Mouse (Mus musculus) gastrocnemius, postnatal 14 days (tissue): ENCODE data around the gene Actr5. TPM values are rescaled to one million over a fixed set of nuclear protein-coding genes. Genes with fewer than 3 reads are reported as not detected.
A peak's percentile ranks its signal among the peaks of the same experiment; 100 is the strongest.

ENCODE experiments used
- DNase-seq: peaks from one replicate; pipeline ENCODE4 v3.0.0; 2021; ENCODE audit warnings: mixed read lengths
- intact Hi-C: fragments of 180-260 bp; cut with DNase I; formaldehyde crosslinking; loops from one replicate; pipeline ENCODE4 v1.15.1; 2025; ENCODE audit warnings: low total_unique reads
- long read RNA-seq, 2 experiments: library from polyadenylated mRNA; stranded (forward); transcript quantifications; one replicate each; pipeline ENCODE4 v2.0.0; 2021
- total RNA-seq, 2 experiments: library from RNA; stranded (reverse); gene quantifications; 2 replicates each; pipeline ENCODE4 v1.2.3; 2021

The Actr5 gene
- 1 to 10 TPM; 3.2 to 4.1 TPM for total RNA-seq
- long read RNA-seq, experiment 1, partial matches to known transcripts: 0 of 3 reads
- long read RNA-seq, experiment 1, other reads (novel, unspliced or antisense): 0 of 3 reads
- long read RNA-seq, experiment 2, partial matches to known transcripts: 0 of 7 reads
- long read RNA-seq, experiment 2, other reads (novel, unspliced or antisense): 3 of 7 reads

DNA sequence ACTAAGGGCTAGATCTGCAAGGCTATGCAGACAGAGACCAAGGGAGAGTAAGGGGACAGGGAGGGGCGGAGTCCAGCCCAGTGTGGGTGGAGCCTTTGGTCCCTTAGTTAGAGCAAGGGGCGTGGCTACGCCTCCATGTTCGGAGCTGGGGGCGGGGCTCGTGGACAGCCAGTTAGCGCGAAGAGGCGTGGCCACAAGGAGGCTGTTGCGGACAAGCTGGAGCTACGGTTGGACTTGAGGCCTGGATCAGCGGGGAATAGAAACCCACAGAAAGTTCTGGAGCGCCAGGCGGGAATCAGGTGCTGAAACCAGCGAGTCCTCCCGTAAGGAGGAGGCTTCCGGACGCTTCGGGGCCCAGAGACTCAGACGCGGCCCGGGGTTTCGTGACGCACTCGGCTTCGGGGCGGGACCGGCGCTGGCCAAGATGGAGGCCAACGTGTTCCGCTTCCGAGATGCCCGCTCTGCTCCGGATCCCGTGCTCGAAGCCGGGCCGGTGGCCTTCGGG is at the start of gene Actr5:
TSS of gene Actr5 (plus strand) at position 171 of the 505 bp plus-strand sequence.
- DNase-seq: peak; percentile 94
- intact Hi-C loops: no loop called here

DNA sequence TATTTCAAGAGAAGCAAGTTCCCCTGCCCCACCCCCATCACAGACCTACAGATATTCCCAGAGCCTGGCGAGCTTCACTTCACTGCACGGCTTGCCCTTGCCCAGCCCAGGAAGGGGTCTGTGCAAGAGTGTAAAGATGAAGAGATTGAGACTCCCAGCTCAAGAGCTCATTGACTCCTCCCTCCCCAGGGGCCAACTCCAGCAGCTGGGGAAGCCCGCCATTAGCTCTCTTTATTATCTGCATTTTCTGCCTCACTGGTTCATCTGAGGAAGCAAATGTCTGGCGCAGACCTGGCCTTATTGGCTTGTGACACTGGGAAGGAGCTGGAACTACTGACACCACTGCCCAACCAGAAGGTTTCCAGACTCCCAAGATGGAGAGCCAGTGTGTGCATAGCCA is 44.7 kb upstream of the Actr5 start:
- DNase-seq: no peak
- intact Hi-C loops: no loop called here

DNA sequence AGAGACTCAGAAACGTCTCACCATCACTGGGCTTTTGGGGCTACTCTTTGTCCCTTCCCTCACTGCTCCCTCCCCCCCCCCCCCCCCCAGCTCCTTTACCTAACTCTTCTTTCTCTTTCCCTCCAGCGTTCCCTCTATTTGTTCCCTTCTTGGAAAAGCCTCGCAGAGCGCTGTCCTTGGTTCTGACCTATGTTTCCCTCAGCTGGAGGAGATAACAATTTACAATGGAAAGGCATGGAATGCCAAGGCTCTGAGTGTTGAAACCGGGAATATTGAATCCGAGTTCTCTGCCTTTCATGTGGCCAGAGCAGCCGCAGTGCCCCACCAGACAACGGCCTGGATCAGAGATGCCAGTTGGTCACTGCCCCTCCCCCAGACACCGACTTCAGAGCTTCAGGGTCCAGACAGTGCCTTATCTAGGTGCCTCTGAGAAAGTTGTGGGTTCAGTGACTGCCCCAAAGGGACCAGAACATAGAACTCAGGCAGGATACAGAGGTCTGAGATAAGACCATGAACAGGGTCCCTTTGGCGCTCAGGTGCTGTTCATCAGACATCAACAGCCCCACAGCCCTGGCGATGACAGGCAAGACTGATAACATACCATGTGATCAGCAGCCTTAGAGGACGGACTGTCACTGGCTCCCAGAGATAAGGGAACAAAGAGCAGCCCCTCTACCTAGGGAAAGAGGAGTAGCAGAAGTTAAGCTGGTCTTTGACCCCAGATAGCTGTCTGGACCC is 39.9 kb upstream of the Actr5 start:
- DNase-seq: peak; percentile 10
- intact Hi-C loops: no loop called here

DNA sequence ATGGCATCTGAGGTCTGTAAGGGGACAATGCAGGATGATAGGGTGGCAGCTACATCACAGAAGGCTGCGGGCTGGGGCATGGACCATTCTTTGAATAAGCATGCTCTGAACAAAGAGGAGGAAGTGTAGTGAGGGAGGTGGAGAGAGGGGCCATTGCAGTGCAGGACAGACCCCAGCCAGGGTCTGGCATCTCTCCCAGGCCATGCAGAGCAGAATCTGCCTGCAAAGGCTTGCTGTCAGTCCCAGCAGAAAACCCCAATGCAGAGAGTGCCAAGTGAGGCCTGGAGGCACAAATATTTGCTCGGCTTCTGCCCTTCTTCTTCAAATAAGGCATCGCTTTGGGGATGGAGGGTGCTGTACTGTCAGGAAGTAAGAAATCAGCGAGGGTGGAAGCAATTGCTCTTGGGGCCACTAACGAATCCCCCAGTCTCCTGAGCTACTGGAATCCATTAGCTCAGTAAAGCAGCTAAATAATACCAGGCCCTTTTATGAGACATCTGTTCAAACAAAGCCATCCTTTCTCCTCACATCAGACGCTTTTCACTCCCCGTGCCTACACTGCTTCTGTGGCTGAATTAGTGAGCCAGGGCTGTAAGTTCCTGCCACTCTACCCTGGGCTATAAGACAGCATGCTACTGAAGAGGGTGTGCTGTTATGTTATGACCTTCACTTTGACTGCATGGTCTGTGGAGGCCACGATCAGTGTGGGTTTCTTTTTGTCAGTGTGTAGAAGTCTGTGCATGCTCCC is 36.0 kb upstream of the Actr5 start:
- no peak for DNase-seq
- intact Hi-C loops: no loop called here

DNA sequence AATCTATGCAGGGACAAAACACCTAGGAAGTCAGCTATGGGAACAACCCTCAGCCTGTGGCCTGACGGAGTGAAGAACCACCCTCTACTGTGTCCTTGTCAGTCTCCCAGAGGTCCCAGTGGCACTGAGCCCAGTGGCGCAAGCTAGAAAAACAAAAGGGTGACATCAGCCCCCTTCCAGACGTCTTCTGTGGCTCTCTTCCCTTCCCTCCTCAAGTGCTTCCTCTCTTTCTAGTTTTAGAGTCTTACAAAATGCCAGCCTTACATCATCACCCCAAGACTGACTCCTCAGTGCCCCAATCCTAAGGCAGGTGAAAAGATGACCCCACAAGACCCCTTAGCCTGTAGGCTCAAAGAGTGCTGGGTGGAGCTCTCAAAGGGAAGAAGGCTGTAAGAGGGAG is 34.2 kb upstream of the Actr5 start:
- intact Hi-C loops: no loop called here

DNA sequence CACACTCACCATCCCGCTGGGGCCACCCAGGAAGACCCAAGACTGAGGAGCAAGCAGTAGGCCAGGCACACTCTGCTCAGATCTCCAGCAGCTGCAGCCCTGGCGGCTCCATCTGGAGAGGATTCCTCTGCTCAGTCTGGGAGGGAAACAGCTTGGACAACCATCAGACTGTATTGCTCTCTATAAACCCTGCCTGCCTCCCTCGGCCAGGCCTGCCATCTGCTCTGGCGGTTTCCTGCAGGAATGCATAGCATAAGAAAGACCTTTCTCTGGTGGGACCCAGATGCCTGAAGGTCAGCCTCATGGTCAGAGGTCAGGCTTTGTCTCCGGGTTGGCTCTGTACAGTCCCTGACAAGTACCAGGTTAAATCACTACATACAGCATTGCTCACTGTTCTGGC is 33.4 kb upstream of the Actr5 start:
- intact Hi-C loops: no loop called here
- no peak for DNase-seq

More for the DNA sequence above, 34.2 kb upstream of the Actr5 start:
- no peak for DNase-seq

DNA sequence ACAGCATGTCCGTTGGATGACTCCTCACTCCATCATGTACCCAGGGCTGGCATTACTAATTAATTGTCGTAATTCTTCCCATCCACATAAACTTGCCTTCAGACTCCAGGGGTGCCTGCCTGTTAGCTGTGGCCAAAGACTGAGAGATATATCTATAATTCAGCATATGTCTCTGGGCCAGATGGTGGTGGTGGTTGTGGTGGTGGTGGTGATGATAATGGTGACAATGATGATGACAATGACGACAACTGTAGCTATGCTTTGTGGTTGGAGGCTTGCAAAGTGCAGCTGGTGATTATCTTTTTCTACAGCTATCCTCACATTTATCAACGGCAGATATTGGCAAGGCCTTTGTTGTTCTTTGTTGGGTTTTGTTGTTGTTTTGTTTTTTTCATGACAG is 31.3 kb upstream of the Actr5 start:
- intact Hi-C loops: no loop called here
- no peak for DNase-seq

DNA sequence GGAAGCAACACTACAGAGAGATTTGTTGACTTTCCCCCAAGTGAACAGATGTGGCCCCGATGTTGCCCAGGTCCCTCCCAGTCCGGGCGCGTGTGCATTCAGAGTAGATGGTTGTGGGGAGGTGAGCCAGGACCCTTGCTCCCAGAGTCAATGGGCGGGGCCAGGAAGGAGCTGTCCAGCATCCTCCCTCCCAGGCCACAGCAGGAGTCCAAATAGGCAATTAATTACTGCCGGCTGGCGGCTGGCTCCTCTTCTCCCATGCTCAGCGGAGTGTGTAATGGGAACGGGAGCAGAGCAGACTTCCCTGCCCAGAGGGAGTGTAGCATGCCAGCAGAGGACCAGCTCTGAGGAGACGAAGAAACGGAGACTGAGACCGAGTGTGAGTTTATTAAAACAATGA is 29.6 kb upstream of the Actr5 start:
- intact Hi-C loops: no loop called here
- peak; percentile 26 for DNase-seq

DNA sequence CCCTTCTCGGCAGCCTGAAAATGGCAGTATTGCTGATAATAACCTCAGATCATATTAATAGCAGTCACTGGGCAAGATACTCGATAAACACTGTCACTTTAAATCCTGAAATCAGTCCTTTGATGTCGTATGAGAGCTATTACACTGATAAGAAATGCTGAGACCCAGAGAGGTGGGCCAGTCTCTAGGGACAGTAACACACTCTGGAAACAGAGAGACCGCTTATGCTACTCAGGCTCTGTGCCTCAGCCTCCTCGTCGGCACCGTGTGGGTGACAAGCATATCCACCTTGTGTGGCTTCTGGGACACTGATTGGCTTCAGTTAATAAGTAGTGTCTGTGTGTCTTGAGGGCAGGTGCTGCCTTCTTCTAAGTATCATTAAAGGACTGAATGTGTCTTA is 29.1 kb upstream of the Actr5 start:
- DNase-seq: no peak
- intact Hi-C loops: no loop called here

DNA sequence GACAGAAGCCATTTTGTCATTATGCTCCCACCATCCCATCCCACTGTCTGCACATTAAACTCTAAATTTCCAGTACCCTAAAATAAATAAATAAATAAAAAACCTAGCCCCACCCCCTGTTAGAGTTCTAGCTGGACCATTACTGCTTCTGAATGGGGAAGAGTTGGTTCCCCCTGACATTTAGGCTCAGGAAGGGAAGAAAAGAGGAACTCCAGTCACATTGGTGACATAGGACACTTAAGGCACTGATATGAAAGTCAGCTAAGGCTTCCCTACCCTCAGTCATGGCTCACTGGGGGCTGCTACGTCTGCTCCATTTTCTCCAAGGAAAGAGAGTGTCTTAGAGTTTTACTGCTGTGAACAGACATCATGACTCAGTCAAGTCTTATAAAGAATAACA is 27.9 kb upstream of the Actr5 start:
- no peak for DNase-seq
- intact Hi-C loops: no loop called here

DNA sequence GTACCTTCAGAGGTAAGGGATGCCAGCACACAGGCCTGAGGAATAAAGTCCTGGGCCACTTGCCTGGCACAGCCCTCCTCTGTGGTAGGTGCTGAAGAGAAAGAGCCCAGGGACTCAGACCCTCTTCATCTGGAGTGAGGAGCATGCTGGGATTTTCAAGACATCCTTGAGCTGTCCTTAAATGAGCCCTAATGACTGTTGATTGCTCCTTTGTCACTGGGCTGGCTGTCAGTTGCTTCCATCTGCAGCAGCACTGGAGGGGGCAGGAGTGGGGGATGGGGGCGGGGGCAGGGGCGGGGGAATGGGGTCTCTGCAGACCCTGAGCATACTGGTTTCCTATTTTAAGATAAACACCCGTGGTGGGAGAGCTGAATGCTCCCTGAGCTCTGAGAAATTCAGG is 24.2 kb upstream of the Actr5 start:
- intact Hi-C loops: no loop called here
- DNase-seq: no peak

DNA sequence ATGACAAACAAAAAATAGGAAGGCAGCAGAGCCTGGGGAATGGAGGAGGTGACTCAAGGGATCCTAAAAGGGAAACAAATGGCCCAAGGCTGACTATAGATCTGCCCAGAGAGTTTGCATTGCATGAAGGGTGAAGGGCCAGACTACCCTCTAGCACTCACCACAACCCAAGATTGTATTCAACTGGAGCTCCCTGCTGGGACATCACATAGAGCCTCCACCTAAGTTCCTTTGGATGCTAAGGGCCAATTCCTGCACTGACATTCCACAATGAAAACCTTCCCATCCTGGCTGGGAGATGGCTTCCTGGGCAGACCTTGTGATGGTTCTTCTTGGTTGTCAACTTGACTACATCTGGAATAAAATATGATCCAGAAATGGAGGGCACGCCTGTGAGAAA is 23.4 kb upstream of the Actr5 start:
- intact Hi-C loops: no loop called here

DNA sequence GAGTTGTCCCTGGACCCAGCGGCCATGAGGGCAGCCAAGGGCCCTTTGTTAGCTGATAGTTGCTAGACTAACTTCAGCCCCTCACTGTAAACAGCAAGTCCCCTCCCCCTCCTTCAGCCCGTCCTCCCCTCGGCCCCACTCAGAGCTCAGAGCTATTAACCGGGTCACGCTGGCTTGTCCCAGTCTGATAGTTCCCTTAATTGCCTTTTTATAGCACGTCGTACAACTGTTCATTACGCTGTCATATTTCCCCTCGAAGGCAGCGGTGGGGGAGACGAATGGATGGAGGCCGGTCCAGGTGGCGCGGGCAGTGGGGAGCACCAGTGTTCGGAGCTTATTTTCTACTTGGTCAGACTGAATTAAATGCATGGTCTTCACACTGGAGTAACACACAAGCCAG is 22.0 kb upstream of the Actr5 start:
- intact Hi-C loops: no loop called here
- DNase-seq: no peak

More for the DNA sequence above, 23.4 kb upstream of the Actr5 start:
- DNase-seq: no peak

DNA sequence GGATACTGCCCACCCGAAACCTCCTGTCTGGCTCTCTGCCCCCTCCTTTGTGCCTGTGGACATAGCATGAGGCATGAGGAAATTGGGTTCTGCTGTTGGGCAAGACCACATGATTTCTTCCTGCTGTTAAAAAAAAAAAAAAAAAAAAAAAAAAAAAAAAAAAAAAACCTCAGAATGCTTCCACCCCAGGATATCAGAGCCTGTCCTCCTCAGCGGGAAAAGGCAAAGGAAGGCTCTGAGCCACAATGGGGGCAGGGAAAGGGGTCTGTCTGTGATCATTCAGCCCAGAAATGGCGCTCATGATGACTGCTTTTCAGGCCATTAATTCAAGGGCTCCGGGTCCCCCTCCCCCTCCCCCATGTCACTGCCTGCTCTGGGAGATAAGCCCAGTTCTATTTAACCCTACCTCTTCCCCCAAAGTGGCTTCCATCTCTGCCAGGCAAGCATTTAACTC is 18.1 kb upstream of the Actr5 start:
- no peak for DNase-seq
- intact Hi-C loops: no loop called here

DNA sequence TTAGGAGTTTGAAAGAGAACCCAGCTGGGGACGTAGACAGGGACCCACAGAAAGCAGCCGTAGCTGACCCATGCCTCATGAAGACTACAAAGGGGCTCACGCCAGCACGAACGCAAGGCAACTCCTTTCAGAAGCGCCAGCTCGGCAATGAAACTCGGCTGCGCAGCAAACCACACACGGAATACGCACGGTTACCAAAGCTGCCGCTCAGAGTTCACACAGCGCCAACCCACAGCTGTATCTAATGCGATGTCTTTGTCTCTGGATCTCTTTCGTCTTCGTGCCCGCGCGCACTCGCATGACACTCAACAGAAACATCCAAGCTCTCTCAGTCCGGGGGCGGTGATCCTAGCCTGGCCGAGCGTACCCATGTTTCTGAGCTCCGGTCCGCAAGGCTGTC is 15.0 kb upstream of the Actr5 start:
- no peak for DNase-seq
- intact Hi-C loops: no loop called here

DNA sequence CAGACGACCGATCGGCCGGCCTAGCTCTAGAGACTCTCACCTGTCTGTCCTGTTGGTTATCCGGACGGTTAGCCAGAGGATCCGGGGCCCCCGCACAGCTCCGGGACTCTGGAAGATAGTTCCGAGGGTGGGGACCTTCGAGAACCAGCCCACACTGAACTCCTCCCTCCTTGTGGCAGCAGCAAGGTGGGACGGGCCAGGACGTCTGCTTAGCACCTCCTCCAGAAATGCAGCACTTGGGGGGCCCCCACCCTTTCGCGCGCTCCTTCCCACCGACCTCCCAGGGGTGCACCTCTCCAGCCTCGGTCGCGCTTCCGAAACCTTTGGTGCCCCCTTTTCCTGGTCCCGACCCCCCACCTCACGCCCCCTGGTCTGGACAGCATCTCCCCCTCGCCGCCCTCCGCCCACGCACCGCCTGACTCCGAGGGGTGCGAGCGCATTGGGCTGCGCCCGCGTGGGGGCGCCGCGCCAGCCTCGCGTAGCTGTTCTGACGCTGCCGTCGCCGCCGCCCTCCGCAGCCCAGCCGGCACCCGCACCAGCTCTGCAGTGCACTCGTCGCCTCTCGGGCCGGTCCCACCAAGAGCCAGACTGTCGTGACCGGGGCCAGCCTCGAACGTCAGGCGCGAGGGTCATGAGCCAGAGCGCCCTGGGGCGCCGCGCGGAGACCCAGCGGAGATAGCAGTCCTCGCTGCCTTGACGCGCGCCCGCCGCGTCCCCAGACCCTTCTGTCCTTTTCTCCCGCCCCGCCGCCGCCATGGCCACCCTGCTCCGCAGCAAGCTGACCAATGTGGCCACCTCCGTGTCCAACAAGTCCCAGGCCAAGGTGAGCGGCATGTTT is 14.0 kb upstream of the Actr5 start, which contains the start of gene Slc32a1:
TSS of gene Slc32a1 (plus strand) at position 280 of the 838 bp plus-strand sequence.
- intact Hi-C loops: no loop called here
- no peak for DNase-seq

DNA sequence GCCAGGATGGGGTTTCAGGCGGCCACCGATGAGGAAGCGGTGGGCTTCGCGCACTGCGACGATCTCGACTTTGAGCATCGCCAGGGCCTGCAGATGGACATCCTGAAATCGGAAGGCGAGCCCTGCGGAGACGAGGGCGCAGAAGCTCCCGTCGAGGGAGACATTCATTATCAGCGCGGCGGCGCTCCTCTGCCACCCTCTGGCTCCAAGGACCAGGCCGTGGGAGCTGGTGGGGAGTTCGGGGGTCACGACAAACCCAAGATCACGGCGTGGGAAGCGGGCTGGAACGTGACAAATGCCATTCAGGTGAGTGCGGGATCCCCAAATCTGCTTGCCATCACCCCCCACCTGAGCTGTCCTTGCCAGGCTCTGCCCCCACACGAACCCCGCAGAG is 13.4 kb upstream of the Actr5 start:
- intact Hi-C loops: no loop called here
- DNase-seq: no peak

DNA sequence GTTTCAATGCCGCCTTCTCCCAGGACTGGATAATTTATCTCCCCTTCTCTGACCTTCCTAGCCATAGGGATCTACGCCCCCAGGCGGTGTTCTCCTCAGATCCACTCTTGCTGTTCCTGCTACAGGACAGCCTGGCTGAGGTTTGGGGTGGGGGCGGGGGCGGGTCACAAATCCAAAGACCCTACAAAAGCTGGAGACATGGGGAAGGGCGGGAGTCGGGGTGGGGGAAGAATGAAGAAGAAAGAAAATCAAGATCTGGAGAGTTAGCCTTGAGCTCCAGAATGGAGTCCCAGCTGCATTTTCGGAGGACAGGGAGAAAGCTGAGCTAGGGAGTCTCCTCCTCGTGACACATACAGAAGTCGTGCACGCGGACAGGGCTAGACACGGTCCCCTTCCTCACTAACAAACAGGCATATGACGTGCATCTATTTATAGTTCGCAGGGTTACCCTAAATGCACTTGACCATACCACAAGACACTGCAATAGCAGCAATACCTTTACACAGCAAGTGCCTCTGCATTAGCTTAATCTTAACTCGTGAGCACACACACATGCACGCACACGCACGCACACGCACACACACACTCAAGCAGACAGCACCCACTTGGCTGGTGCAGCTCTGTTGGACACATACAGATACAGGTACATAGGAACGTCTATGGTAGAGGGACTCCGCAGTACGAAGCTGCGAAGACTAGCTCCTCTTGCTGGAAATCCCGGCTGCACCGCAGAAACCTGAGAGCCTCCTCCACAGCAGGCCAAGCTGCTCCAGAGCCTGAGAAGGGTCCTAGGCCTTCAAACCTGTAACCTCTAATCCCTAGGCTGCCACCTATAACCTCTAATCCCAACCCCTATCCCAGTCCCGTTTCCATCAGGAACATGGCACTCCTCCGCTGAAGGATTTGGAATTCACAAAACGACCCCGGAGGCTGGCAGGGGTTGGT is 12.7 kb upstream of the Actr5 start:
- no peak for DNase-seq
- intact Hi-C loops: no loop called here
